Mouse (Mus musculus): ENCODE data around the gene Olfr414.

The Olfr414 gene

GRCm38 (mm10) chr1:174423764-174424163, at the start of gene Olfr414:
Olfr414 (plus strand) TSS chr1:174424064.
- no peak for DNase-seq

GRCm38 (mm10) chr1:174390746-174391145, 33.1 kb upstream of the Olfr414 start, which contains the start of gene Olfr248:
Olfr248 (plus strand) TSS chr1:174391046.
- DNase-seq: no peak

GRCm38 (mm10) chr1:174422959-174423358, 905 bp upstream of the Olfr414 start:
- no peak for DNase-seq

GRCm38 (mm10) chr1:174426180-174426986, 2.5 kb downstream of the Olfr414 start:
- no peak for DNase-seq

GRCm38 (mm10) chr1:174427402-174427801, 3.5 kb downstream of the Olfr414 start:
- no peak for DNase-seq

- DNase-seq: no peak
Measured at GRCm38 (mm10) chr1:174428407-174428806, 4.5 kb downstream of the Olfr414 start.

GRCm38 (mm10) chr1:174434121-174434520, 10.3 kb downstream of the Olfr414 start:
- no peak for DNase-seq

- DNase-seq: no peak
Measured at GRCm38 (mm10) chr1:174441782-174442181, 17.9 kb downstream of the Olfr414 start, which contains the start of gene Olfr220. Olfr220 (plus strand) TSS chr1:174442082.

GRCm38 (mm10) chr1:174455100-174455499, 31.2 kb downstream of the Olfr414 start:
- no peak for DNase-seq

- DNase-seq: no peak
Measured at GRCm38 (mm10) chr1:174465385-174465784, 41.5 kb downstream of the Olfr414 start.

- no peak for DNase-seq
Measured at GRCm38 (mm10) chr1:174466240-174466639, 42.4 kb downstream of the Olfr414 start.

- peak in 1 of 2 experiments; percentile 12 for DNase-seq
Measured at GRCm38 (mm10) chr1:174469736-174470135, 45.9 kb downstream of the Olfr414 start.

GRCm38 (mm10) chr1:174482567-174482966, 58.7 kb downstream of the Olfr414 start:
- no peak for DNase-seq
